Mouse (Mus musculus): Measurements from ENCODE around the gene Anks1b.
A peak's percentile ranks its signal among the peaks of the same experiment; 100 is the strongest.

The Anks1b gene

DNA sequence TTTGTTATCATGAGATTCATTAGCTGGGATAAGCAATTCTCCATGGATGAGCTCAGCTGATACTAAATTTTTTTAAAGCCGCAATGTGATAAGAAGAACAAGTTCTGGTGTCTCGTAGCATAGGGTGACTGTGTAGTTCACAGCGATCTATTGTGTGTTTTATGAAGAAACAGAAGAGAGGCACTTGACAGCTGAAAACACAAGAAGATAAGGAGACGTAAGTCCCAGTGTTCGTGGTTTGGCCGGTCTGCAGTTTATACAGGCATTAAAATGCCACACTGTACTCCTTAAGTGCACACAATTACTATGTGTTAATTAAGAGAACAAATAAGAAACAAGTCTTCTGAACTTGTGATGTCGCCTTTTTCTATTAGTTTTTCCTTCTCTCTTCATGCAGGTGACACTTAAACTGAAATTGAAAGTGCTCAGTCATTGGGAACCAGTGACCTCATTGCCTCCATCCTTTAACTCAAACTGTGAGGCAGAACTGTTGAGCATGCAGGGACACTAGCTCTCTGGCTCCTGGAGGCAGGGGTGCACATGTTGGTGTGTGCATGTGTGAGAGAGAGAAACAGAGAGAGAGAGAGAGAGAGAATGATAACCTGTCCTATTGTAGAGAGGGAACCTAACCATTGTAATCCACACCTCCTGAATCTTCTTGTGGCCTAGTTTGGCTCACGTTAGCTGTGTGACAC, 935.5 kb downstream of the Anks1b start:
- DNase-seq (ENCODE audit: extremely low spot score): no peak

DNA sequence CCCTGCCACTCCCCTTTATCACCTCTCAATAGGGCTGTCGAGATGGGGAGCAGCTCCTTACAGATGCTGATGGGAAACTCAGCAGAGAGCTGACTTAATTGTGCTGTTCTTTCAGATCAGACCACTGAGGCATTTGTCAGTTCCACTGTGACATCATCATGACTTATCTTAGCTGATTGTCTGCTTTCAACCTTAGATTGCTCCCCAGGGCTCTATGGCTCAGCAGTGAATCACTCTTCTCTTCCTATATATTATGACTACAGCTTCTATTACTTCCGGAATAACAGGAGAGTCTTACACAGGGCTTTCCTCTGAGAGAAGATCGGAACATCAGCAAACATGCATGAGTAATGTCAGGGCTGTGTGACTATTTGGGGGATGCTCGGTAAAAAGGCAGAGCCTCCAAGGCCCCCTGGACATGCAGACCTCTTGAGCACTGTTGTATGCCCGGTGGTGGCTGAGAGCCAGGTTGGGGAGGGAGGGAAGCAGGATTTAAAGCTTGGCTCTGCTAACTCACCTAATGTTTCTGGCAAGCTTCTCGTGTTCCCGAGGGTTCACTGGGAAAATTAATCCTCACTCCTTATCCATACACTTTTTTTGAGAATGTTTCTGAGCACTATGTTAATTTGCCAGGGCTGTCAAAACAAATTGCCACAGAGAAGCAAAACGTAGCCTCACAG, 936.7 kb downstream of the Anks1b start:
- no peak for DNase-seq (ENCODE audit: extremely low spot score)

DNA sequence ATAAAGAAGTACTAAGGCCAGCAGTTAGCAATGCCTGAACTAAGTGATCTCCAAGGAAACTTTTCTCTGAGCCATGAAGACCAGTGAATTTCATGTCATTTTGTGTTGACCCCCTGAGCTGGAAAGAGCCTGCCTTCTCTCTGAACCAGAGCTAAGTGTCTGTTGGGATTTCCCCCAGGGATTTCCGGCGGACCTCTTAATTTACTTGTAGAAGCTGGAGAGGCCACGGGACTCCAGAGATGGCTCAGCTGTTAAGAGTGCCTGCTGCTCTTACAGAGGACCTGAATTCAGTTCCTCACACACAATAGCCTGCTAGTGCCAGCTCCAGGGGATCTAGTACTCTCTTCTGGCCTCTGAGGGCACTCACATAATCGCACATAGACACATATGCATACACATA, 938.1 kb downstream of the Anks1b start:
- DNase-seq (ENCODE audit: extremely low spot score): no peak

DNA sequence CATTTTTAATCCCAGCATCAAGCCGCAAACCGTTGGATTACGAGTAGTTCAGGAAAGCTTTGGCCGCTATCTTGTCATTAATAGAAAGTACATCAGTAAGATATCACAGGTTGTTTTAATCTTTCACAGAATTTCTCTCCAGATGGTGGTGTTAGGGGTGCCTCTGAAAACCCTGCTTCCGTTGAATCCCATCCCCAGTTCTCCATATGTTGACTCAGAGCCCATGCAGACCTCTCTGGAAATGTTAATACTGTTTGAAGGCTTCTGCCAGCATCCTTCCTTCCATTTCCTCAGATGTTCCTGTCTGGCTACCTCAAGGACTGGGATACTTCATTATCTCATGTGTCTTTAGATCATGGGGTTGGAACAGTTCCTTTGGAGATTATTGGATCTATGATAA, 940.0 kb downstream of the Anks1b start:
- no peak for DNase-seq (ENCODE audit: extremely low spot score)

DNA sequence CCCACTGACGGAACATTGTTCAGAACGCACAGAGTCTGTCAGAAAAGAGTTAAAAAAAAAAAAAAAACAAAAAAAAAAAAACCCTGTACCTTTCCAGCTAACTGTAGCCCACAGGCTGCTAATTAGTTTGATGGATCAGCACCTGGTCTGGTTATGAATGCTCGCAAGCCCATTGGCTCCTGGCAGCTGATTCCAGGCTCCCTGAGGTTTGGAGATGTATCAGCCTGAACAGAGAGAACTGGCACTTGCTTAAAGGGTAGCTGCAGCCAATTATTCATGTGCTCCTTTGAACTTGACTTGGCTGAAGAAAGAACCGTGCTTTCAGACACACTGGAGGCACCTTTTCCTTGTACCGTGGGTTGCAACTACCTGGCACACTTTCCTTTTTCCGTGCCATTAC, 941.1 kb downstream of the Anks1b start:
- DNase-seq (ENCODE audit: extremely low spot score): no peak

DNA sequence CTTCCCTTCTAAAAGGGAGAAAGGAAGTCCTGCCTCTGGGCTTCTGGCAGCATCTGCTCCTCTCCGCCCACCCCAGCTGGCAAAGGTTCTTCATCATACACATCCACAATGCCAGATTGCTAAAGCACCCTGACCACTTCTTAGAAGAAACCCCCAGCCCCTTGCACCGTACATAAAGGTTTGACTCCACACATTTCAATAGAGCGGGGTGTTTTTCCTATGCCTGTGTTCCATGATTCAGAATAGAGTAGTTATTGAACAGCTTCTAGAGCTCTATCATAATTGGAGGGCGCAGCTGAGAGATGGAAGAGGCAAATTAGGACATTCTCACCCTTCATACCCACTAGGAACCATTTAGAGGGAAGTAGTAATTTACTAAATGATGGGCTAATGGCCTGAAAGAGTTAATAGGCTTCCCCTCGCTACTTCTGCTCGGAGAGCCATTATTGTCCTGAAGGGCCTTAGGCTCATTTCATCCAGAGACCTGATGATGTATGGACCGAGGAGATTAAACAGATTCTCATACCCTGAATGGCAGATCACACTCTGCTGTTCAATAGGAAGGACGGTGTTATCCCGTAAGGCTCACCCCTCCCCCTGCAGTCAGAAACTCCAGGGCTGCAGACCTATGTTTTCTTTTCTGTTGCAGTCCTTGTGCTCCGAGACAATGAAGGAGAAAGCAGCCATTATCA, 945.1 kb downstream of the Anks1b start:
- DNase-seq (ENCODE audit: extremely low spot score): no peak

DNA sequence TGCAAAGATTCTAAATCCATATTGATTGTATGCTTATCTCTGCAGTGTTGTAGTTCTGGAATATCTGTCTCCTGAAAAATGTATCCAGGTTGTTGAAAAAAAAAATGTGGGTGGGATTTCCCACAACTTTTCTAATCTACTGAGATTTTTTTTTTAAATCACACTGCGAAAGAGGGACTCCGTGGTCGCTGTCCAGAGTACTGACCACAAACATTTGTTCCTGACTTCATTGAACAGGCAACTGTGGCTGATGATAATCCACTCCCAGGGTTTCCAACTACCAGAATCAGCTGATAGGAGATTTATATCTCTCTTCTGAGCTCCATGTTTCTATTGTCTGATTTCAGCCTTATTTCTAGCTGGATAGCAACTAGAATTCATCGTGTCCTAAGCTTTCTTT, 950.1 kb downstream of the Anks1b start:
- DNase-seq (ENCODE audit: extremely low spot score): peak; percentile 31

DNA sequence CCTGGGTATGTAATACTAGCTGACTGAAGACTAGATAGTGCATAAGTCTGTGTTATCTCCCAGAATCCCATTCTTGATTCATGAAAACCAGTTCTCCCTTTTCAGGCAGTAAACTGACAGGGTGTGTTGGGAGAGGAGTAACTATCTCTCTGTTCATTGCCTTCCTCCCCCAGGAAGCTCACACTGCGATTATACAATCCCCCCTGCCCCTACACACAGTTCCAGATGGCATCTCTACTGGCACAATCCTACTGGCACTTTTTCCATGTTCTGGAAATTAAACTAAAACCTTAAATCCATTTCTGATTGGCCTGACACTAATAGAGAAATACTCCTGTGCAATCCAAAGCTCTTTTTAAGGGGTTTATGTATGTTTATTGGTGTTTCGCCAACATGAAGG, 951.4 kb downstream of the Anks1b start:
- no peak for DNase-seq (ENCODE audit: extremely low spot score)

DNA sequence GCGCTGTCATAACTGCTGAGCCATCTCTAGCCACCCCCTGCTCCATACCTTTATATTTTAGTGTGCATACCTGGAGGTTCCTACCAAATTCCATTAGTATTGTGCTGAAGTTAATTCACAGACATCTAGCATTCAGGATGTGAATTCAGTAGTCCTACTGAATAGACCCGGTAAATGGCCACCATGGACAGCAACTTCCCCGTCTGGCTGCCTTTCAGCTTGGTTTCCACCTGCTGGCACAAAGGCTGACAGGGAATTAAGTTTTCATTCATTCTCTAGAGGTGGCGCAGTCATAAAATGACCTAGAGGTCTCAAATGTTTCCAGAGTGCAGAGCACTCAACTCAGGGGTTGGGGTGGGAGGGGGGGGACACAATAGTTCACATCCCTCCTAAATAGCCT, 953.6 kb downstream of the Anks1b start:
- DNase-seq (ENCODE audit: extremely low spot score): peak; percentile 28

DNA sequence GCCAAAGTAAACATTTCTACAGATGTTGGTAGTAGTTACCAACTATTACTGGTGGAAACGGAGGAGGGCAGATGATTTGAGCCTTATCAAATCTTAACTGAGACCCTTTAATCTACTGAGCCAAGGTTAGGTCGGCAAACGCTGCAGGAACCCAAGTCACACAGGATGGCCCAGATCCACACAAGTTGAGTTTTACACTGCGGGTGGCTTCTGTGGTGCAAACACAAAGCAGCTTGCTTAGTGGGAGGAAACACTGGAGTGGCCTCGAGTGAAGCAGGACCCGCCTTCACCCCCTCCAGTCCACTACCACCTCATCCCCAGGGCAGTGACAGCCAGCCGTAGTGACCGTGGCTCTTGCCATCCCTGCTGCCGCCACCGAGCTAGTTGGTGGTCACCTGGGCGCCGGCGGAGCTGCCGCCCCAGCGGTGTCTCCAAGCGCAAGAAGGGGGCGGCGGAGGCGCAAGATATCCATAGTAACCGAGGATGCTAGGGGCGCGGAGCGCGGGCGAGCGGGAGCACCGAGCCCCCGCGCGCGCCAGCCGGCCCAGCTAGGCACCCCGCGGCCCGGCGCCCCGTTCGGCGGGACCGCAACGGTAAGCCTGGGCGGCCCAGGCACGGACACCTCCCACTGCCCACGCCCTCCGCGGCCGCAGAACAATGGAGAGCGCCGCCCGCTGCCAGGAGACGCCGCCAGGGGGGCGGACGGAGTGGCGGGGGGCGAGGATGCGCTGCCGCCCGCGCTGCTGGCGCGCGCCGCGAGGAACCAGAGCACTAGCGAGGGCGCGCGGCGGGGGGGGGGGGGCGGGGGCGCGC, 955.5 kb downstream of the Anks1b start:
- DNase-seq (ENCODE audit: extremely low spot score): peak; percentile 36

DNA sequence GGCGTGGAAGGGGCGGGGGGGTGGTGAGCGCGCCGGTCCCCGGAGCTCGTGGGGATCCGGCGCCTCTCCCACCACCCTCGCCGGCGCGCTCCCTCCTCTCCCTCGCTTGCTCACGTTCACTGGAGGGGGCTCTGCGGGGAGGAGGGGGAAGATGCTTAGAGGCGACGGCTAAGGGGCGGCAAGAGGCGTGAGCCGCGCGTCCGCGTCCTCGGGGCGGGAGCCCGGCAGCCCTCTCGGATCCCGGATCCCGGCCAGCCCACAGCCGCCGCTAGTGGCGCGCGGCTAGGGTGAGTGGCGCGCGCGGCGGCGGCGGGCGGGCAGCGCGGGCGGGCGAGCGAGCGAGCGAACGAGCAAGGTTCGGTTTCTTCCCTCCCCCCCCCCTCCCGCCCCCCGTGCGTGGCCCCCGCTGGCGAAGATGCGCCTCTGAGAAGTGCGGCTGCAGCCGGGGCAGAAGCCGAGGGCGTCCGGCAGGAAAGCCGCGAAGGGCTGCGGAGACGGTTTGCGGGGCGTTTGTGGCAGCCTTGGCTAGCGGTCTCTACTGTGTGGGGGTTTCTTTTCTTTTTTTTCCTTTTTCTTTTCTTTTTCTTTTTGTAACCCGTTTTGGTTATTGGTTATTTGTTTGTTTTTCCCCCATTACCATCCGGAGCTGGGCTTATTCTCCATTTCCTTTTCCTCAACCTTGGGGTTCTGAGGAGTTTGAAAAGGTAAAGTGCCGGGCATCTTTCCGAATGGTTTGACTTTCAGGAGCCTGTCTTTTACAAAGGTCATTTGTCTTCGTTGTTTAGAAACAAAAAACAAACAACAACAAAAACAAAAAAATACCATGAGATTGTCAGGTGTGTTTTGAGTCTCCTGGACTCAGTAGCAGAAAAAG, 956.3 kb downstream of the Anks1b start:
- peak; percentile 57 for DNase-seq (ENCODE audit: extremely low spot score)

DNA sequence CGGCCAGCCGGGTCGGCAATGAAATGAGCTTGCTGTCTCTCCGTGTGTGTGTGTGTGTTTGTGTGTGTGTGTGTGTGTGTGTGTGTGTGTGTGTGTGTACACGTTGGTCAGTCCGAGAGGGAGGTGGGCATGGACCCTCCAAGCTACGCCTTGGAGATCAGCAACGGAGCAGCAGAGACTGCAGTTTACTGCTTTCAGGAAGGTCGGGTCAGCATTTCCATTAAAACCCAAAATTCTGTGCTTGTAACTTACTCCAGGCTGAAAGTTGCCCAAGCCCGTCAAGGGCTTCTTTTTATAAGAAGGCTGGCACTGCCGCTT, 956.9 kb downstream of the Anks1b start:
- DNase-seq (ENCODE audit: extremely low spot score): no peak

DNA sequence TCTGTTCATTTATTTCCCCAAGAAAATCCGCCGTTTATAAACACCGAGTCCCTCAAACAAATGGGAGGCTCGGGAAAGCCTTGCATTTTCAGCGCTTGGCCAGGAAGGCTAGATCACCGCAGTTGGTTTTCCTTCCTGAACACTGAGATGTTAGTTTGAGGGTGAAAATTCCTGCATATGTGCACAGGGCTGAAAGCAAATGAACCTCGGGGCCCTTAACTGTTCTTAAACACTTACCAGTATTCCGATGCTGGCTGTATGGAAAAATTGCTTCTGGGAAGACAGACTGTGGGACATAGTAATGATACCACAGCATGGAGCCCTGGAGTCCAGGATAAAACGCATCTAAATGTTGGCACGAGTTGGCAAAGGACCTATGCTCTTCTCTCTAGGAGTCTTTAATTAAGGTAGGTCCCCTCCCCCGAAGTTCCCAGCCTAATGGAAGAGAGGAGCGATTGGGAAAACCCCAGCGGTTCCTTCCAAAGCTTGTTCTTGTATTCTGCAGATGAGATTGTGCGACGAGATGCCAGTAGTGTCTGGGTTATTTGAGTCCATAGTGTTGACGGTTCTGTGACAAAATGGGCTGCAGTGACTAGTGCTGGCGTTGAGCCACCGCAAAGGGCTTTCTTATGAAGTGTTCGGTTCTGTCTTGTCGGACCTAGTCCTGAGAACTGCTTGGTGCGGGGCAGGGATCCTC, 957.4 kb downstream of the Anks1b start:
- peak; percentile 22 for DNase-seq (ENCODE audit: extremely low spot score)

DNA sequence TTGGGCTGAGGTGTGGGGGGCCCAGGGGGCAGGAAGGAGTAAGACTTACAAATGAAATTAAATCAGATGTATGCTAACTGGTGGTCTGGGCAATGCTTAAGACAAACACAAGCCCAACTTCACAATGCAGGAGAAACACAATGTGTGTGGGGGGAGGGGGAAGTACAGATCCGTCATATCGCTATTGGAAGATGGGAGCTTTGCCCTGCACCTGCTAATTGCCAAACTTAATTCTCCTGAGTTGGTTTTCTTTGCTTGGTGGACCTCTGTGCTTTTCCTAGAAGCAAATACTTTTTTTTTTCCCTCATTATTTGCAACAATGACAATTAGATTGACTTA, 957.9 kb downstream of the Anks1b start:
- DNase-seq (ENCODE audit: extremely low spot score): no peak

DNA sequence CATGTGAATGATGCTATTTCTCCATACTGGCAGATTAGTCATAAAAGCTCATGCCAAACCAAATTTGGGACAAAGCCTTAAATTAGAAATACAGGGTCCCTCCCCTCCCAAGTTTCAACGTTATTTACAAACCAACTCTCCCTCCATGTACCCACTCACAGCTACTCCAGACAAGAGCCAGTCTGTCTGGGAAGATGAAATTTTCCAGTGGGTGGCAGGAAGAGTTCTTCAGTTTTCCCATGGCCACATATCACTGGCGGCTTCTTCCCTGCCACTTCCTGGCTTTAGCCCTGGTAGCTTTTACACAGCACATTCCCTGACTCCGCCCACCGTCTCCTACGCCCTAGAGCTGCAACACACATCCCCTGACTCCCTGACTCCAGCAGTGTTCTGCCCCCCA, 961.0 kb downstream of the Anks1b start:
- no peak for DNase-seq (ENCODE audit: extremely low spot score)

DNA sequence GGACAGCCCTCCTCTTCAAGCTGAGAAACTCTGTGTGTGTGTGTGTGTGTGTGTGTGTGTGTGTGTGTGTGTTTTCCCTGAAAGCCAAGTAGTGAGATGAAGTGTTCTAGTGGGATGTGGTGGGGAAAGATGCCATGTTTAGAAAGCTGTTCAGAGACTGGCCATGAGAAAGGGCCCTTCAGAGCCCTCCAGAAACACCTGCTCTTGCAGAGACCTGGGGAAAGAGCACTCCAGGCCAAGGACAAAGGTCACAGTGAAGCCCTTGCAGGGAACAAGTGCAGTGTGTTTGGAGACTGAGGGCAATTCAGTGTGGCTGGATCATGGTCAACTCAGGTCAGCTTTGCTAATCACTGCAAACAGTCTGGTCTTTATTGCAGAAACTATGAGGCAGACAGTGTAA, 961.9 kb downstream of the Anks1b start:
- DNase-seq (ENCODE audit: extremely low spot score): no peak

DNA sequence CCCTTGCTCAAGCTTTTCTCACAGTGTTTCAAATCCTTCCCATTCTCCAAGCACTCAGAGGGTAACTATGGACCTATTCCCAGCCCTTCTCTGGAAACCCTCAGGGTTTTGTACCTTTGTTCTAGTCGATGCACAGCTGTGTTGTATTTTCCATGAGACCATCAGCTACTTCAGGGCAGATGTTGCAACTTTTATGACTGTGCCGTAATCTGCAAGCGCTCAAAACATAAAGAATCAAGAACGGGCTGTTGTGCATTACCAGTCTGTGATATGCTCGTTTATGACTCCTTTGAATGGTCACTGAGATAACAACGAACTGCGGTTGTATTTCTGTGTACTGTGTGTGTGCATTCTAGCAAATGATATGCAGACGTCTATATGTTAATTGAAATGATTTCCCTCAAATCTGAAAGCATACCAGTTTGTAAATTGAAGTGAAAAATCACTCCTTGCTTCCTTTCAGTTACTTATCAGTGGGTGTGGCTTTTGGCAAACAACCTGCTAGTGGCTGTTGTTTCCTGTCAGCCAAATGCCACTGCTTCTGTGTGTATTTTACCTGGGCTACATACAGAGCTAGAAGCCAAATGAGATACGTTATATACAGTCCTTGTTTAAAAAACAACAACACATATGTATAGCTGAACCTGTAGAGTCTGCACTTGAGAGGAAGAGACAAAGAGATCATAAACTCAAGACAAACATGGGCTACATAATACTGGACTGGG, 966.5 kb downstream of the Anks1b start:
- DNase-seq (ENCODE audit: extremely low spot score): no peak

DNA sequence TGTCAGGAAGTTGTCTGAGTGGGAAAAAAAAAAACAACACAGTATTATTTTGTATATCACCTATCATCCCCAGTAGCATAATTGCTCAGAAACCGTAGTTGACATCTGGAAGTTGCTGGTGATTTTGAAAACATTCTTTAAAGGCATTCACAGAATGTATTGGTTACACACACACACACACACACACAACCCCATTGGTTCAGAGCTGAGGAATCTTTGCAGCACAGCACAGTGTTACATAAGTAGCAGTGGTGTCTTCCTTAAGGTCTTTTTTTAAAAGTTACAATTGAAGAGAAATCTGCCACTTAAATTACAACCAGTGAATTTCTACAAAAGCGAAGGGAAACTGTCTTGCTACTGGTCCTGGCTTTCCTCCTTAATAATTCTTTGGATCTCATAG, 969.1 kb downstream of the Anks1b start:
- no peak for DNase-seq (ENCODE audit: extremely low spot score)

DNA sequence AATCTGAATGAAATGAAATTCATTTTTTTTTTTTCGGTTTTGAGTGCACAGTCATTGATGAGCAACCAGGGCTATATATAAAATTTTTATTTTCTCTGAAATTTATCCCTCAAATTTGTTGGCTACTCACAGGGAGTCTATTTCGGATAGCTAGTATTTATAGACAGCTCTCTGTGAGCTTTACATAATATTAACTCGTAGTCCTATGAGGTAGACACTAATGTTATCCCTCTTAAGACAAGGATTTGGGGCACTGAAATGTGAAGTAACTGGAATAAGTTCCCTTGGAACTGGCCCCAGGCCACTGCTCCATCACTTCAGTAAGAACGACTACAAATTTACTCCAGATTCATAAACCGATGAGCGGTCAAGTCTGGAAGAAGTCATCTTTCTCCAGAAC, 977.8 kb downstream of the Anks1b start:
- DNase-seq (ENCODE audit: extremely low spot score): no peak

DNA sequence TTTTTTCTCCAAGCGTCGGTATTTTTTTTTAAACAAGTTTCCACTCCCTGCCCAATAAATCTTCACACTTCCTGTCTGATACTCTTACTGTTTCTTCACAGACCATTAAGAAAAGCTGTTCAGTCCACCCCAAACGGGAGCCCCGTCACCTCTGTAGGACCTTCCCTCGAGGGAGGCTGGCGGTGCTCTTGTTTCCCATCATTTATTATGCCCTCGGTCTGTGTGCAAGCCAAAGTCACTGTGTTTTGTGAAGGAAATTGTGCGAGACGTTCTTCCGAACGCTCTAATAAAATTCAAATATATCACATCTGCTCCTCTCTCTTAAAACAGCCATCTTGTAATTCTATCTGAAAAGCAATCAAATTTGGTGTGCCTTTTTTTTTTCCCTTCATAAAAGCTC, 978.7 kb downstream of the Anks1b start:
- DNase-seq (ENCODE audit: extremely low spot score): no peak
